Mouse (Mus musculus) brain, embryonic 14.5 days (tissue): ENCODE results near the gene Tmem221.

Source experiments
- CTCF ChIP-seq: fragments of 200-500 bp; IDR thresholded peaks from 2 replicates; pipeline ENCODE4 v1.5.1; 2012; ENCODE audit warnings: inconsistent platforms, mild to moderate bottlenecking, moderate library complexity, borderline replicate concordance; ENCODE audit not compliant: insufficient read depth, insufficient read length; ENCODE audit errors: extremely low read depth
- POLR2A ChIP-seq: fragments of 200-500 bp; IDR thresholded peaks from 2 replicates; pipeline ENCODE4 v1.6.1; 2012; ENCODE audit warnings: mild to moderate bottlenecking, inconsistent platforms, borderline replicate concordance; ENCODE audit not compliant: poor library complexity, insufficient read depth, insufficient read length, severe bottlenecking; ENCODE audit errors: extremely low read depth

- TF ChIP-seq CTCF (no peak), POLR2A (no peak)
Measured at GRCm38 (mm10) chr8:71598841-71599240, 40.2 kb upstream of the Tmem221 start.
